Mouse (Mus musculus) heart, postnatal 0 days (tissue): Measurements from ENCODE around the gene Cst3. TPM values are rescaled to one million over a fixed set of nuclear protein-coding genes. Genes with fewer than 3 reads are reported as not detected.

ENCODE experiments used
- ATAC-seq: fragments of 200-750 bp; cut with Nextera tagmentation; 2 replicates; pipeline ENCODE4 v1.8.0; 2017; ENCODE audit warnings: low read depth, moderate number of reproducible peaks, moderate library complexity; ENCODE audit not compliant: insufficient read depth
- DNase-seq: peaks from one replicate; pipeline ENCODE4 v3.0.0-alpha.2; 2016; ENCODE audit warnings: low spot score
- H3K27ac ChIP-seq: fragments of 300-500 bp; sonication (generic); 2 replicates; pipeline ENCODE4 v1.5.1; 2014; ENCODE audit warnings: low read depth, mild to moderate bottlenecking
- H3K27me3 ChIP-seq: fragments of 300-500 bp; sonication (generic); 2 replicates; pipeline ENCODE4 v1.6.1; 2014; ENCODE audit warnings: low read length, mixed read lengths; ENCODE audit not compliant: control insufficient read depth, insufficient read depth
- H3K36me3 ChIP-seq: fragments of 300-500 bp; sonication (generic); replicated peaks from 2 replicates; pipeline ENCODE4 v1.6.1; 2014; ENCODE audit warnings: low read length, mixed read lengths; ENCODE audit not compliant: control insufficient read depth, insufficient read depth
- H3K4me1 ChIP-seq: fragments of 300-500 bp; sonication (generic); 2 replicates; pipeline ENCODE4 v1.6.1; 2014; ENCODE audit warnings: antibody characterized with exemption; ENCODE audit not compliant: control insufficient read depth, insufficient read depth
- H3K4me2 ChIP-seq: fragments of 300-500 bp; sonication (generic); 2 replicates; pipeline ENCODE4 v1.6.1; 2014; ENCODE audit warnings: low read depth, mild to moderate bottlenecking, low read length, moderate library complexity
- H3K4me3 ChIP-seq: fragments of 300-500 bp; sonication (generic); 2 replicates; pipeline ENCODE4 v1.5.1; 2014; ENCODE audit warnings: low read depth, low read length
- H3K9ac ChIP-seq: fragments of 300-500 bp; sonication (generic); replicated peaks from 2 replicates; pipeline ENCODE4 v1.6.1; 2014; ENCODE audit warnings: low read depth, low read length, mixed read lengths
- H3K9me3 ChIP-seq: fragments of 300-500 bp; sonication (generic); replicated peaks from 2 replicates; pipeline ENCODE4 v1.6.1; 2016; ENCODE audit warnings: low read length; ENCODE audit not compliant: control insufficient read depth
- CTCF ChIP-seq: IDR thresholded peaks from 2 replicates; pipeline ENCODE4 v1.5.1; 2016; ENCODE audit warnings: antibody characterized with exemption, control low read depth, low read depth
- EP300 ChIP-seq: IDR thresholded peaks from 2 replicates; pipeline ENCODE4 v1.6.1; 2016; ENCODE audit warnings: antibody characterized with exemption, low read depth
- WGBS: fragments of 180-500 bp; shearing (Covaris S2); extraction: QIAGEN DNeasy Blood & Tissue Kit; methylation state at CpG from one replicate; pipeline ENCODE4 v1.1.7; 2014; 5-methylcytosine and 5-hydroxymethylcytosine counted together
- polyA plus RNA-seq: library from polyadenylated mRNA; unstranded; fragments of >200 nt; fragmentation: Nextera tagmentation; extraction: Ambion mirVana; gene quantifications from 2 replicates; pipeline ENCODE4 v1.2.1, GENCODE M21; 2015
- total RNA-seq: library from RNA; depleted of rRNA; stranded (reverse); fragments of >200 nt; gene quantifications from 2 replicates; pipeline ENCODE4 v1.2.3, GENCODE M21; 2014; ENCODE audit warnings: low replicate concordance

Cst3 gene
- total and polyA plus RNA-seq, 2 experiments from 2014 or later = 499 to 883 TPM

DNA sequence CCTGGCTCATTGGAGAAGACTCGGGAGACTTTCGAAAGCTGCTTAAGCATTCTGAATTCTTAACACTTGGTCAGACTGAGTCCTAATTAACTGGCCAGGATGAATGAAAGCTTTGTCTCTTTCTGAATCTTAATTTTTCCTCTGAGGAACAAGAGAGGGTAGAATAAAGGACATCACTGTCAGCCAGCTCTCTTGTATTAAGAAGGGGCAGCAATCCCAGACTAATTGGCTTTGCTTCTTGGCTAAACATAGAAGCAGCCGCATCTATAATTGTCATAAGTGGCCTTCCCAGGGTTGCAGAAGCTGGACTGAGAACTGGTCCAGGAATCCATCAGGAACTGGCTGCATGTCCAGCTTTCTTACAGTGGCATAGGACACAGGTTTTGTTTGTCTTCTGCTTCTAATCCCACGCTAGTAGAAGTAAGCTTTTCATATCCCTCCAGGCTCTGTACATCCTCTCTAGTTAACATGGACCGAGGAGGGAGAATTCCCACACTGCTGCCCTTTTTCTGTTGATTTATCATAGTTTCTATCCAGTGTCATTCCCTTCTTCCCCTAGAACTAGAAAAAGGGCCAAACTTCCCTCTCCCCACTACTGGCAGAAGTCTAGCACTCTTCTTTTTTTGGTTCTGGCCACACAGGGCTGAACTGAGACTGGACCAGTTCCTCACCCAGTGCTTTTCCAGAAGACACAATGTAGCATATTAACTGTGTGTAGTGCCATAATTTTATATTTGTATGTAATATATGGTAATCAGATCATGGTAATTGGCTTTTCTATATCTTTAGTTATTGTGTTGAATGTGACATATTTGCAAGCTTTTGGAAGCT lies 14.7 kb upstream of the Cst3 start:
- Histone ChIP-seq H3K27me3 (no peaks in the 10 kb centered on the region), H3K4me3 (no peak overlapping the region), H3K27ac (0 out of 2 replicates have a peak overlapping the region, but pooled peaks have one; percentile 19), H3K36me3 (no peaks in the 10 kb centered on the region), H3K4me2 (no peak overlapping the region), H3K4me1 (peaks cover 13% of the 10 kb centered on the region; the same call in 1 of the 2 replicates), H3K9me3 (no peaks in the 10 kb centered on the region), H3K9ac (no peak overlapping the region)
- DNase-seq = no peak
- 55% methylated on average over 5 of the region's 5 CpGs for WGBS
- TF ChIP-seq EP300 (no peak), CTCF (no peak)
- no peak for ATAC-seq

DNA sequence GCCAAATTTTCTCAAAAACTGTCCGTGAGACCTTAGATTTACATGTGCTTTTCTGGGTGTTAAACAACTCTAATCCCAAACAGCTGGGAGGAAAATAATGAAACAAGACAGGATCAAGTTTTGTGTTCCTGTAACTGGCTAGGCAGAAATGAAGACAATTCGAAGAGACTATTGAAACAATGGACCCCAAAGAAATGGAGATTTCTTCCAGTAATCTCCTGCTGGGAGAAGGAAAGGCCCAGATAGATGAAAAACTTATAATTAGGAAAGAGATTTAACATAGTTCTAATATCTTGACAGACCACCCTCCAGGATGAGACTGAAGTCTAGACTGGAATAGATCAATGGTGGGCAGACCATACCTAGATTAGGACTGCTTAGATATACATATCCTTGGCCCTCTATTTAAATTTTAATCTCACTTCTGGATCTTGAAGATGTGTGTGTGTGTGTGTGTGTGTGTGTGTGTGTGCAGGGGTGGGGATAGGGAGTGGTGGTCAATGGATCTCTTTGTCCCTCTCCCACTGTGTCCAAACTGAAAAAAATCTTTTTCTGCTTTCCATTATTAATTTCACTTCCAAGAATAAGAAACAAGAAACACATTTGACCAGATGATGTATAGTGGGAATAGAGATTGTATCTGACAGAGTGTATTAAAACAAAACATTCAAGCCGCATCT lies 14.0 kb upstream of the Cst3 start:
- no peak for TF ChIP-seq EP300
- TF ChIP-seq CTCF = no peak
- Histone ChIP-seq H3K4me1 (peaks cover 13% of the 10 kb centered on the region; the same call in 1 of the 2 replicates), H3K4me2 (no peak overlapping the region), H3K36me3 (no peaks in the 10 kb centered on the region), H3K4me3 (no peak overlapping the region), H3K27ac (no peak overlapping the region), H3K27me3 (no peaks in the 10 kb centered on the region), H3K9me3 (no peaks in the 10 kb centered on the region), H3K9ac (no peak overlapping the region)
- ATAC-seq (no peak), DNase-seq (no peak)
- WGBS = 71% methylated on average over 3 of the region's 3 CpGs

DNA sequence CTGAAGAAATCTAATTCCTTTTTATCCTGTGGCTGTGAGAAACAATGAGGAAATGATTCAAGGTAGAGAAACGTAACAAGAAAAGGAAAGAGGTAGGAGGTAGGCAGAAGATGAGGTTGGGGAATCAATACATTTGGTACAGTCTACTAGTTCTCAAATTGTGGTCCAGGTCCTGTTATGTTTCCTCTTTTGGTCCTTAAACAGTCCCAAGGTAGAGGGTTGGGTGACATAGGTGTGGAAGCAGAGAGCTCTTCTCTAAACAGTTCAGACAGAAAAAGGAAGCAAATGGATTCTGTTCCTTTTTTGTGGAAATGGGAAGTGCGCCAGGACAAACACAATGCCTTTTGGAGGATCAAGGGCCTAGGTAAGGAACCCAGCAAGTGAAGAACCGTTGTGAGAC lies 13.4 kb upstream of the Cst3 start:
- no peak overlapping the region for H3K27ac ChIP-seq
- no peaks in the 10 kb centered on the region for H3K9me3 ChIP-seq
- no peak overlapping the region for H3K4me2 ChIP-seq
- 79% methylated on average over 3 of the region's 3 CpGs for WGBS
- peaks cover 13% of the 10 kb centered on the region; the same call in 1 of the 2 replicates for H3K4me1 ChIP-seq
- TF ChIP-seq CTCF (no peak), EP300 (no peak)
- no peaks in the 10 kb centered on the region for H3K36me3 ChIP-seq
- H3K9ac ChIP-seq = no peak overlapping the region
- ATAC-seq (no peak), DNase-seq (no peak)
- H3K27me3 ChIP-seq = no peaks in the 10 kb centered on the region
- no peak overlapping the region for H3K4me3 ChIP-seq

DNA sequence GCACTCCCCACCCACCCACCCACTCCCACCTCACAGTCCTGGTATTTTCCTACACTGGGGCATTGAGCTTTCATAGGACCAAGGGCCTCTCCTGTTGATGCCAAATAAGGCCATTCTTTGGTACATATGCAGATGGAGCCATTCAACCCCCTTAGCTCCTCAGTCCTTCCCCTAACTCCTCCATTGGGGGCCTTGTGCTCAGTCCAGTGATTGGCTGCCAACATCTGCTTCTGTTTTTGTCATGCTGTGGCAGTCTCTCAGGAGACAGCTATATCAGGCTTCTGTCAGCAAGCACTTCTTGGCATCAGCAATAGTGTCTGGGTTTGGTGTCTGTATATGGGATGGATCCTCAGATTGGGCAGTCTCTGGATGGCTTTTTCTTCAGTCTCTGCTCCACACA lies 9.2 kb upstream of the Cst3 start:
- Histone ChIP-seq H3K9ac (no peak overlapping the region), H3K4me3 (no peak overlapping the region), H3K9me3 (no peaks in the 10 kb centered on the region), H3K4me2 (no peak overlapping the region), H3K27ac (peak overlapping the region; percentile 15; the same call in 1 of the 2 replicates), H3K4me1 (0 out of 2 replicates have a peak, but pooled peaks cover 5% of the 10 kb centered on the region), H3K27me3 (no peaks in the 10 kb centered on the region), H3K36me3 (no peaks in the 10 kb centered on the region)
- ATAC-seq (peak; percentile 79), DNase-seq (peak; percentile 43)
- TF ChIP-seq EP300 (no peak), CTCF (no peak)

DNA sequence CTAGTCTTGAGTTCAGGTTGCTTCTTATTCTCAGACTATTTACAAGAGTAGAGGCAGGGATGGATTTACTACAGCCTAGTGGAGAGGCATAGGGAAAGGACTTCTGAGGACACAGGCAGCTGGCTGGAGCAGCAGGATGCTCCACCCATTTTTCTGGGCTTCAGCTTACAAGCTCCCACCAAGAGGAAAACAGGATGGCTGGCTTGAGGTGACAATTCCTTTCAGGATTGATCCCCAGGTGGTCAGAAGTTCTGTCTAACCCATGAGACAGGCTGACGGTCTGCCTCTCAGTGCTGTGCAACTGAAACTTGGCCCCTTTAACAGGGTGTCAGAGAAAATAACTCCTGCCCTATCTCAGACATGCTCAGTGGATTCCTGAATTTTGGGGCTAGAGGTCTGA lies 3.7 kb upstream of the Cst3 start:
- ATAC-seq = no peak
- Histone ChIP-seq H3K4me3 (no peak overlapping the region), H3K9ac (no peak overlapping the region), H3K4me1 (peaks cover 37% of the 10 kb centered on the region), H3K36me3 (no peaks in the 10 kb centered on the region), H3K27ac (peak overlapping the region; percentile 64), H3K27me3 (no peaks in the 10 kb centered on the region), H3K4me2 (no peak overlapping the region), H3K9me3 (no peaks in the 10 kb centered on the region)
- WGBS = 6% methylated on average over 1 of the region's 1 CpGs
- peak; percentile 49 for DNase-seq
- TF ChIP-seq EP300 (no peak), CTCF (no peak)
